Mouse (Mus musculus) embryonic facial prominence, embryonic 13.5 days (tissue): Measurements from ENCODE around the gene Apba1. TPM values are rescaled to one million over a fixed set of nuclear protein-coding genes. Genes with fewer than 3 reads are reported as not detected.

Experiments
- ATAC-seq: fragments of 200-750 bp; cut with Nextera tagmentation; 2 replicates; pipeline ENCODE4 v1.8.0; 2017; ENCODE audit warnings: low read depth; ENCODE audit not compliant: insufficient number of reproducible peaks, insufficient read depth, low FRiP score, low TSS enrichment
- H3K27ac ChIP-seq: fragments of 300-500 bp; sonication (generic); 2 replicates; pipeline ENCODE4 v1.5.1; 2015; ENCODE audit warnings: moderate library complexity, mild to moderate bottlenecking, inconsistent platforms
- H3K27me3 ChIP-seq: fragments of 300-500 bp; sonication (generic); 2 replicates; pipeline ENCODE4 v1.6.1; 2015; ENCODE audit warnings: mild to moderate bottlenecking, inconsistent platforms
- H3K36me3 ChIP-seq: fragments of 300-500 bp; sonication (generic); 2 replicates; pipeline ENCODE4 v1.6.1; 2015; ENCODE audit warnings: mild to moderate bottlenecking, inconsistent platforms
- H3K4me1 ChIP-seq: fragments of 300-500 bp; sonication (generic); 2 replicates; pipeline ENCODE4 v1.6.1; 2015; ENCODE audit warnings: inconsistent platforms
- H3K4me2 ChIP-seq: fragments of 300-500 bp; sonication (generic); 2 replicates; pipeline ENCODE4 v1.6.1; 2015; ENCODE audit warnings: moderate library complexity, mild to moderate bottlenecking, inconsistent platforms
- H3K4me3 ChIP-seq: fragments of 300-500 bp; sonication (generic); 2 replicates; pipeline ENCODE4 v1.5.1; 2015; ENCODE audit warnings: mild to moderate bottlenecking, inconsistent platforms
- H3K9ac ChIP-seq: fragments of 300-500 bp; sonication (generic); 2 replicates; pipeline ENCODE4 v1.6.1; 2015; ENCODE audit warnings: mild to moderate bottlenecking, inconsistent platforms
- H3K9me3 ChIP-seq: fragments of 300-500 bp; sonication (generic); 2 replicates; pipeline ENCODE4 v1.6.1; 2016; ENCODE audit warnings: inconsistent platforms
- WGBS: fragments of 180-500 bp; shearing (Covaris S2); methylation state at CpG from one replicate; pipeline ENCODE4 v1.1.7; 2015; ENCODE audit warnings: mixed read lengths; 5-methylcytosine and 5-hydroxymethylcytosine counted together
- polyA plus RNA-seq: library from polyadenylated mRNA; unstranded; fragments of >200 nt; fragmentation: Nextera tagmentation; extraction: Ambion mirVana; gene quantifications from 2 replicates; pipeline ENCODE4 v1.2.1, GENCODE M21; 2015

Gene Apba1
- polyA plus RNA-seq, 1 experiment from 2014 or later, result 0.94 TPM

DNA sequence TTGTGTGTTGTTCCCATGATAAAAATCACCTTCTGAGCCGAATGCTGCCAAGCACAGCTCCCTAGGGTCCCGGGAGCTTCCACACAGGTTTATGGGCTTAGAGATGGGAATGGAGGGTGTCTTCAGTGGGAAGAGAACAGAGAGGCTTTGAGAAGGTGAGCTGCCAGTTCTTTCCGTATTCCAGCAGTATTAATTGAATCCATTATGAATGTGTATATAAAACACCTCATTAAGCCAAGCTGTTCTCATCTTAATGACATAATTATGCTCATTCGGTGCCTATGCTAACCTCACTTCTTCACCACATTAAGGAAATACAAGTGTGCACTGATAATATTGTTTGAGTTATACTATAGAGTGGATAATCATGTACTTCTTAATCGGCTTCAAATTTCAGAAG is 147.1 kb downstream of the Apba1 start:
- Histone ChIP-seq H3K27ac (no peak overlapping the region), H3K4me3 (no peak overlapping the region), H3K9ac (no peak overlapping the region), H3K36me3 (no peaks in the 10 kb centered on the region), H3K4me1 (no peaks in the 10 kb centered on the region), H3K27me3 (no peaks in the 10 kb centered on the region), H3K9me3 (no peaks in the 10 kb centered on the region), H3K4me2 (no peak overlapping the region)
- ATAC-seq, result no peak
- 78% methylated on average over 5 of the region's 5 CpGs for WGBS

GRCm38 (mm10) chr19:23910345-23910744 is 151.7 kb downstream of the Apba1 start:
- no peak overlapping the region for H3K4me2 ChIP-seq
- no peak for ATAC-seq
- WGBS, result 73% methylated on average over 4 of the region's 4 CpGs

GRCm38 (mm10) chr19:23919384-23920219 is 160.9 kb downstream of the Apba1 start:
- H3K9me3 ChIP-seq, result no peaks in the 10 kb centered on the region
- no peak overlapping the region for H3K4me3 ChIP-seq
- ATAC-seq, result no peak
- no peaks in the 10 kb centered on the region for H3K27me3 ChIP-seq
- H3K9ac ChIP-seq, result no peak overlapping the region
- WGBS, result 49% methylated on average over 5 of the region's 5 CpGs
- H3K36me3 ChIP-seq, result no peaks in the 10 kb centered on the region
- peaks cover 5% of the 10 kb centered on the region; the same call in 1 of the 2 replicates for H3K4me1 ChIP-seq
- H3K27ac ChIP-seq, result no peak overlapping the region
- H3K4me2 ChIP-seq, result no peak overlapping the region

More at GRCm38 (mm10) chr19:23910345-23910744, 151.7 kb downstream of the Apba1 start:
- no peaks in the 10 kb centered on the region for H3K4me1 ChIP-seq
- H3K27me3 ChIP-seq, result no peaks in the 10 kb centered on the region
- H3K9ac ChIP-seq, result no peak overlapping the region
- no peak overlapping the region for H3K27ac ChIP-seq
- no peaks in the 10 kb centered on the region for H3K9me3 ChIP-seq
- H3K4me3 ChIP-seq, result no peak overlapping the region
- no peaks in the 10 kb centered on the region for H3K36me3 ChIP-seq

DNA sequence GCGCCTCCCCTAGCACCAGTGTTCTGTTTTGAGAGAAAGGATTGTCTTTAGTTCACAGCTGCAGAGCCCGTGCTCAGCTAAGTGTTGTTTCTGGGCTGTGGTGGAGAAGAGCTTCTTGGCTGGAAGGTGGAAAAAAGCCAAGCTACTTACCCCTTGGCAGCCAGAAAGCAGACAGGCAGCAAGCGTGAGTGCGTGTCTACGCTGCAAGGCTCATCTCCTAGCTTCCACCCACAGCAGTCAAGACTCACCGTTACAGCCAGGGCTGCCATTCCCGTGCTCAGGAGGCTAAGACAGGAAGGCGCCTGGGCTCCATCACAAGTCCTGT is 161.5 kb downstream of the Apba1 start:
- Histone ChIP-seq H3K27ac (no peak overlapping the region), H3K4me2 (no peak overlapping the region), H3K4me1 (peaks cover 5% of the 10 kb centered on the region; the same call in 1 of the 2 replicates), H3K9ac (no peak overlapping the region), H3K4me3 (no peak overlapping the region), H3K36me3 (no peaks in the 10 kb centered on the region), H3K27me3 (no peaks in the 10 kb centered on the region), H3K9me3 (no peaks in the 10 kb centered on the region)
- no peak for ATAC-seq
- 75% methylated on average over 8 of the region's 8 CpGs for WGBS

DNA sequence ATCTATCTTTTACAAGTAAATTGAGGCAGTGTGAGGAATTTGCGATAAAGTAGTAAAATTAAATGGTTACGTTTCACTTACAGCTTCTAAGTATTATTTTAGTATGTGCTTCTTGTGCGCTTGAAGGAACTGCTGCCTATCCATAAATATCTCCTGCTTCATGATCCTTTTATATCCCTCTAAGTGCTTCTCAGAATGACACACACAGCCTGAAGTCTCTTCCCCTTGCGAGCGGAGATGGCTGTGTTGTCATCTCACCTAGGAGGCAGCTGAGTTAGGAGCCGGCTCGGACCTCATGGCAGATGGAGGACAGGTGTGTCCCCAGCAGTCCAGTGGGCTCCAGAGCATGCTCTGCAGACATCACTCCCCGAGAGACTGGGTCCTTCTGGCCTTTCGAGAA is 163.9 kb downstream of the Apba1 start:
- WGBS, result 86% methylated on average over 9 of the region's 9 CpGs
- Histone ChIP-seq H3K4me2 (no peak overlapping the region), H3K4me3 (no peak overlapping the region), H3K36me3 (no peaks in the 10 kb centered on the region), H3K9me3 (no peaks in the 10 kb centered on the region), H3K27me3 (no peaks in the 10 kb centered on the region), H3K9ac (no peak overlapping the region), H3K4me1 (peaks cover 5% of the 10 kb centered on the region; the same call in 1 of the 2 replicates), H3K27ac (no peak overlapping the region)
- no peak for ATAC-seq

DNA sequence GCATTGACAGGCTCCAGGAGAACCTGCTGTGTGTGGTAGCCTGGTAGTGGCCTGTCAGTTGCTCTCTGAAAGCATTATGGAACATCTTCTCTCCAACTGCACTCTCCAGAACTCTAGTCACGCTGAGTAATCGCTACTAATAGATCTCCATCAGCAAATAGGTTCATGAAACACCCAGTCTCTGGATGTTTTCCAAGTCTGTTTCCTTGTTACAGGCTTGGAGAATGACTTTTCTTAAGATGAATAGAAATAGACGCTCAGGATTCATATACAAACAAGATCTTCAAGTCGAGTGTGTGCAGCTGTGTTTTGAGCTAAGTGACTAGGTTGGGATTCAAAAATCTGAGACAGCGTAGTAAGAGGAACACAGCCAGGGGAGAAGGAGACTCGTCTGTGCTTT is 165.4 kb downstream of the Apba1 start:
- no peaks in the 10 kb centered on the region for H3K36me3 ChIP-seq
- peaks cover 5% of the 10 kb centered on the region; the same call in 1 of the 2 replicates for H3K4me1 ChIP-seq
- WGBS, result 79% methylated on average over 6 of the region's 6 CpGs
- no peak overlapping the region for H3K9ac ChIP-seq
- no peak overlapping the region for H3K4me2 ChIP-seq
- H3K9me3 ChIP-seq, result no peaks in the 10 kb centered on the region
- H3K27ac ChIP-seq, result no peak overlapping the region
- H3K27me3 ChIP-seq, result no peaks in the 10 kb centered on the region
- no peak for ATAC-seq
- no peak overlapping the region for H3K4me3 ChIP-seq

DNA sequence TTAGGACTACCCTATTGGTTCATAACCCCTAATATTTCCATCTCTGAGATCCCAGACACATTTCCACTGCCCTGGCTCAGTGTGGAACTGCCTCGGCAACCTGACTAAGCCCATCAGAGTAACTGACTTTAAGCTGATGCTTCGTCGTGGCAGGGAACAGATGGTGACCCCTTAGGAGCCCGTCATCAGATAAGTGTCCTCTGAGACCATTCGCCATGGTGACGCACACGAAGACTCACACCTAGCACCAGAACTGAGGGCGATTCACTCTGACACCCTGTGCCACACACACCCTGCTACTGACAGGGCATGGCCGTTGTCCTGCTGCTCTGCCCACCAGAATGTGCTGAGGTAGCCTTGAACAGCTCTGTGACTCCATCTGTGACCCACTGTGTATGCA is 166.1 kb downstream of the Apba1 start:
- Histone ChIP-seq H3K27me3 (no peaks in the 10 kb centered on the region), H3K4me1 (no peaks in the 10 kb centered on the region), H3K27ac (no peak overlapping the region), H3K4me2 (no peak overlapping the region), H3K9me3 (no peaks in the 10 kb centered on the region), H3K4me3 (no peak overlapping the region), H3K9ac (no peak overlapping the region), H3K36me3 (no peaks in the 10 kb centered on the region)
- ATAC-seq, result no peak
- 87% methylated on average over 9 of the region's 9 CpGs for WGBS

GRCm38 (mm10) chr19:23925541-23925940 is 166.9 kb downstream of the Apba1 start:
- no peaks in the 10 kb centered on the region for H3K4me1 ChIP-seq
- H3K27ac ChIP-seq, result no peak overlapping the region
- no peak overlapping the region for H3K4me2 ChIP-seq
- H3K9ac ChIP-seq, result no peak overlapping the region
- H3K27me3 ChIP-seq, result no peaks in the 10 kb centered on the region
- H3K9me3 ChIP-seq, result no peaks in the 10 kb centered on the region
- no peaks in the 10 kb centered on the region for H3K36me3 ChIP-seq
- no peak for ATAC-seq
- H3K4me3 ChIP-seq, result no peak overlapping the region
- WGBS, result 93% methylated on average over 5 of the region's 5 CpGs

DNA sequence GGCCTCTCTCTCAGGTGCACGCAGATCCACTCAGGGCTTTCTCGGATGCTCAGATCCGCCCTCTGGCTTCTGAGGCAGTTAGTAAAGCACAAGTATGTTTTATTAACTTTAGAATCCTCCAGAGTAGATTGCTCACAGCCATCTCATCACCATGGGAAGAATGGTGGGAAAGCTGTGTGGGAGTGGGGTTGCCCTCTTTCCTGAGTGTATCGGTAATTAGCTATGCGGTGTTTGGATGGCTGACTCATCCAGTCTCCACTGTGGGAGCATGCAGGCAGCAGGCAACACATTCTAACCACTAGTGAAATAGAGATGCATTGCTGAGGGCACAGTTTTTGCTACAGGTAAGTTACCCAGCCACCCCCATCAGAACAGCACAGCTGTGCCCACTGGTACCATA is 172.1 kb downstream of the Apba1 start:
- no peak for ATAC-seq
- Histone ChIP-seq H3K4me2 (no peak overlapping the region), H3K9me3 (peaks cover 7% of the 10 kb centered on the region)

GRCm38 (mm10) chr19:23941422-23941949 is 182.8 kb downstream of the Apba1 start:
- Histone ChIP-seq H3K4me2 (no peak overlapping the region), H3K27ac (no peak overlapping the region), H3K27me3 (no peaks in the 10 kb centered on the region), H3K4me1 (no peaks in the 10 kb centered on the region), H3K36me3 (no peaks in the 10 kb centered on the region), H3K4me3 (no peak overlapping the region), H3K9me3 (no peaks in the 10 kb centered on the region), H3K9ac (no peak overlapping the region)
- WGBS, result 77% methylated on average over 12 of the region's 12 CpGs
- no peak for ATAC-seq

More for the DNA sequence above, 172.1 kb downstream of the Apba1 start:
- Histone ChIP-seq H3K9ac (no peak overlapping the region), H3K27me3 (no peaks in the 10 kb centered on the region), H3K4me1 (no peaks in the 10 kb centered on the region), H3K36me3 (0 out of 2 replicates have a peak, but pooled peaks cover 5% of the 10 kb centered on the region), H3K27ac (no peak overlapping the region), H3K4me3 (no peak overlapping the region)
- WGBS, result 92% methylated on average over 5 of the region's 5 CpGs

DNA sequence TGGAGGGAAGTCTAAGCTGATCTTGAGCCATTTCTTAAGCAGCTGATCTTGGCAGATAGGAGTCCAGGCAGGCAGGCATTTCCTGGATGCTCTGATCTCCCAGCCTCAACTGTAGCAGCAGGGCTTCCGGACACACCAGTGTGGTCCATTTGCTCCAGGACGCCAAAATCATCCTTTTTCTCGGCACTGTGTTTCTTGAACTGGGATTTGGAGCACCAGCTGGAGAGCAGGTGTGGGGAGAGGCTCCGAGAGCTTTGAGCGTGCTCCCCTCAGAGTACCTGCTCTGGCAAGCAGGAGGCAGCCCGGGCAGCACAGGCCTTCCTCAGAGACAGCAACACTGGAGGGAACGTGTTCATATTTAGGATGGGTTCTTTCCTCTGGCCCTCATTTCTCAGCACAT is 184.2 kb downstream of the Apba1 start:
- H3K9me3 ChIP-seq, result no peaks in the 10 kb centered on the region

DNA sequence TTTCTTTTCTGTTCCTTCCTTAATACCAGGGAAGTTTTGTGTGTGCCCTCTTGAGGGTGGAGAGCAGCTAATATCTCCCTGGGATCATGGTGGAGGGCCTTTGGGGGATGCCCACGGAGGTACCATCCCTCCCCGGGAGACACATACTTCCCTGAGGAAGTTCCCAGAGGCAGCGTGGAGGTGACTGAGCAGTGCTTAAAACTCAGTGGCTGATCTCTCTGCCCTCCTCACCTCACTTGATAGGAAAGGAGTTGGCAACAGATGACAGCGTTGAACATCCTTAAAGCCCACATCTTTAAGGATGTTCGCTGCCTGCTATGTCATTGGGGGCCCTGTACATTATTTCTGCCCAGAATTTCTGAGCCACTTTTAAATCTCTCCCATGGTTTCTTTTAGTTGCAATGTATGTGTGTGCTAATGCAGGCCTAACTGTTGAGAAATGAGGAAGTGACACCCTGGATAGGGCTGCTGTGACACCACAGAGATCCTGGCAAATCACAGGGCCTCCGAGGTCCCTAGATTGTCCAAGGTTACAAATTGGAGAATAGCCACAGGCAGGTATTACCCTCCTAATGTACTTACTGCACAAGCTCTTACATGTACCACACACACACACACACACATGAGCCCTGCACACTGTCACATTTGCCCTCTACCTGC is 187.5 kb downstream of the Apba1 start:
- Histone ChIP-seq H3K4me2 (no peak overlapping the region), H3K27ac (no peak overlapping the region), H3K4me1 (peaks cover 3% of the 10 kb centered on the region; the same call in 1 of the 2 replicates), H3K9me3 (no peaks in the 10 kb centered on the region), H3K27me3 (peaks cover 5% of the 10 kb centered on the region), H3K4me3 (no peak overlapping the region), H3K9ac (no peak overlapping the region), H3K36me3 (no peaks in the 10 kb centered on the region)
- WGBS, result 78% methylated on average over 6 of the region's 6 CpGs
- ATAC-seq, result no peak

More for the DNA sequence above, 184.2 kb downstream of the Apba1 start:
- Histone ChIP-seq H3K4me3 (no peak overlapping the region), H3K36me3 (no peaks in the 10 kb centered on the region), H3K9ac (no peak overlapping the region), H3K27ac (no peak overlapping the region), H3K27me3 (peaks cover 5% of the 10 kb centered on the region; the same call in 1 of the 2 replicates), H3K4me2 (no peak overlapping the region), H3K4me1 (no peaks in the 10 kb centered on the region)
- WGBS, result 85% methylated on average over 7 of the region's 7 CpGs
- ATAC-seq, result no peak
